Mouse (Mus musculus) cerebellum, postnatal 4 days (tissue): ENCODE results near the gene Cxcr2.
A peak's percentile ranks its signal among the peaks of the same experiment; 100 is the strongest.

Source experiments
- DNase-seq, 2 experiments: peaks; one replicate each; pipeline ENCODE4 v3.0.0; 2022; ENCODE audit warnings: low spot score in 2 of 2, mixed read lengths in 1 of 2

Gene Cxcr2

GRCm38 (mm10) chr1:74153461-74154184, at the start of gene Cxcr2:
Gene Cxcr2, plus strand, starts transcription at chr1:74153989.
- DNase-seq: no peak

GRCm38 (mm10) chr1:74105660-74106059, 48.1 kb upstream of the Cxcr2 start:
- DNase-seq: no peak

- DNase-seq: no peak
Observed at GRCm38 (mm10) chr1:74106214-74106613, 47.6 kb upstream of the Cxcr2 start.

DNA sequence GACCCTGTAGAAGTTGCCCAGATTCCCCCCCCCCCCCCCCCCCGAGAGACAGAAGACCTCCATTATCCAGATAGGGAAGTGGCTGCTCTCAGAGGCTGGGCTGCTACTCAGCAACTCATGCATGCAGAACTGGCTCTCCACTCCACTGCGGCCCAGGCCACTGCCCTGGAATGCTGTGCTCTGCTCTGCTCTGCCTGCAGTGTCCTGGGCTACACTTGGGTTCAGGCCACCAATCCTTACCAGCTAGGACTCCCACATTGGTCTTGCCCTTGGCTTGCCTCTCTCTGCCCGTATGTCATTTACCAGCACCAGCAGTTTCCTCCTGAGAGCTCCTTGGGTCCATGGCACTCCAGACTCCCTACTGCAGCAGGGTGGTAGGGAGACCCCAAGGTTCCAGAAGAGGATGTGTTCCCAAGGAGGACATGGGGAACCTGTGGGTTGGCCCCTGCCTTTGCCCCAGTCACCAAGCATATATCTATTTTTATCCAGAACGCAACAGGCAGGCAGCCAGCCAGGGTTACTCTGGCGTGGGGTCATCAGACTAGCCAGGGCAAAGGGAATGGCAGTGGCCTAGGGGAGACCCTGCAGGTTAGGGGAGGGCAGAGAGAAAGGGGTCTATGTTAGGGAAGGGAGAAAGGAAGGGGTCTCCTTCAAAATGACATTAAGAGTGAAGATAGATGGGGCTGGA, 45.7 kb upstream of the Cxcr2 start:
- DNase-seq: no peak

DNA sequence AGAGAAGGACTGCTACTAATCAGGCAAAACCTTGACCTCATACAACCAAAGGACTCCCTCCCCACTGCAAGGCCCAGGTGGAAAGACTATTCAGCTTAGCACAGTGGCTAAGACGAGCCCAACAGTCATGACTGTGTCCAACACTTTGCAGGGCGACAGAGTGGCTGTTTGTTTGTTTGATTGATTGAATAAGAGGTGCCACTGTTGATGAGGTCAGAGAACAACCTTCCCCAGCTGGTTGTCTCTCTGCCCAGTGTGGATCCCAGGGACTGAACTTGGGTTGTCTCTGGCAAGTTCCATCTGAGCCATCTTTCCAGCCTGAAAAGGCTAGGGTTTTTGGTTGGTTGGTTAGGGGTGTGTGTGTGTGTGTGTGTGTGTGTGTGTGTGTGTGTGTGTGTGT, 44.1 kb upstream of the Cxcr2 start:
- DNase-seq: no peak

GRCm38 (mm10) chr1:74110932-74111695, 42.7 kb upstream of the Cxcr2 start:
- DNase-seq: peak in 1 of 2 experiments; percentile 50

DNA sequence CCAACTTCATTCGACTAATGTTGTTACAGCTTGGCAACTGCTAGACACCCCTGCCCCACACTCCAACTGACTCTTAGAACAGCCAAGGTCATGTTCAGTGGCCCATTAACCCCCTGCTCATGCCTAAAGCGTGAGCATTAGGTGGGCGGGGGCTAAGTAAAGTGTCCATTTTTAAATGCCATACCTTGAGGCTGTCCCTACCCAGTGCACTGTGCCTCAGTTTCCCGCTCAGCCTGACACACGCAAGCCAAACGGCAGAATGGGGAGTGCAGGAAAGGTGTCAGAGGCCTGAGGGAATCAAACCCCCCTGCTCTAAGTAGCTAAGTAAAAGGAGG, 42.1 kb upstream of the Cxcr2 start:
- no peak for DNase-seq

- DNase-seq: no peak
Observed at GRCm38 (mm10) chr1:74113071-74113470, 40.7 kb upstream of the Cxcr2 start.

DNA sequence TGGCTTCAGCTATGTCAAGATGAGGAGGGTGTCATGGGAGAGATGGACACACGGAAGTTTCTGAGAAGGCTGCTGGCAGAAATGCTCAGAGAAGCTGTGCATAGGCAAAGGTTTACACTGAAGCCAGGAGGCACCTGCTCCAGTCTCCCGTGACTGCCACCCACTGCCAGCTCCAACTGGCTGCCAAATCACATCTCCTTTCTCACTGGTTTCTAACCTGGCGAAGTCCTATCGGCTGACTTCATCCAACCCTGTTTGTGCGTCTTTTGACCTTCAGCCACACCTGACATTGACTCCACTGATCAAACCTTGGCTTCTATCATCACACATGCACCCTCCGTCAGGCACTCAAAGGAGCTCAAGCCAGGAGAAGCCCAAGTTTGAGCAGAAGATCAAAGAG, 35.9 kb upstream of the Cxcr2 start:
- DNase-seq: no peak

GRCm38 (mm10) chr1:74119115-74119514, 34.7 kb upstream of the Cxcr2 start:
- DNase-seq: peak in 1 of 2 experiments; percentile 36

- DNase-seq: no peak
Observed at GRCm38 (mm10) chr1:74121138-74121537, 32.7 kb upstream of the Cxcr2 start.

- DNase-seq: peak in 1 of 2 experiments; percentile 46
Observed at GRCm38 (mm10) chr1:74121821-74122576, 31.8 kb upstream of the Cxcr2 start.

DNA sequence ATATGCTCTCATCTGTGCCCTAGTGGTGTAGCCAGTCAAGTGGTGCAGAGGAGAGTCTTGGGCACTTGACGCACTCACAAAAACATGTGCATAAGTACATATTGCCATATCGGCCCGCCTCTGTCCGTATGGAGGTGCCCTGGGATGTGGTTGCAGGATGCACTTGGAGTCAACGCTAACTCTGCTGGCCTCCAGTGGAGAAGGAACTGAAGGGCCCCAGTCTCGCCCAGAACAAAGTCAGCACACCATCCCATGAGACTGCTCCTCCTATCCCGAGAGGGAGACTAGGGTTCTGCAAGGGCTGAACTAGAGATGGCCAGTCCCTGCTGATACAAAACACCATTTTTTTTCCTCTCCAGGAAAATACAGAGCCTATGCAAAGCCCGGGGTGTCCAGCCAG, 30.6 kb upstream of the Cxcr2 start:
- no peak for DNase-seq

DNA sequence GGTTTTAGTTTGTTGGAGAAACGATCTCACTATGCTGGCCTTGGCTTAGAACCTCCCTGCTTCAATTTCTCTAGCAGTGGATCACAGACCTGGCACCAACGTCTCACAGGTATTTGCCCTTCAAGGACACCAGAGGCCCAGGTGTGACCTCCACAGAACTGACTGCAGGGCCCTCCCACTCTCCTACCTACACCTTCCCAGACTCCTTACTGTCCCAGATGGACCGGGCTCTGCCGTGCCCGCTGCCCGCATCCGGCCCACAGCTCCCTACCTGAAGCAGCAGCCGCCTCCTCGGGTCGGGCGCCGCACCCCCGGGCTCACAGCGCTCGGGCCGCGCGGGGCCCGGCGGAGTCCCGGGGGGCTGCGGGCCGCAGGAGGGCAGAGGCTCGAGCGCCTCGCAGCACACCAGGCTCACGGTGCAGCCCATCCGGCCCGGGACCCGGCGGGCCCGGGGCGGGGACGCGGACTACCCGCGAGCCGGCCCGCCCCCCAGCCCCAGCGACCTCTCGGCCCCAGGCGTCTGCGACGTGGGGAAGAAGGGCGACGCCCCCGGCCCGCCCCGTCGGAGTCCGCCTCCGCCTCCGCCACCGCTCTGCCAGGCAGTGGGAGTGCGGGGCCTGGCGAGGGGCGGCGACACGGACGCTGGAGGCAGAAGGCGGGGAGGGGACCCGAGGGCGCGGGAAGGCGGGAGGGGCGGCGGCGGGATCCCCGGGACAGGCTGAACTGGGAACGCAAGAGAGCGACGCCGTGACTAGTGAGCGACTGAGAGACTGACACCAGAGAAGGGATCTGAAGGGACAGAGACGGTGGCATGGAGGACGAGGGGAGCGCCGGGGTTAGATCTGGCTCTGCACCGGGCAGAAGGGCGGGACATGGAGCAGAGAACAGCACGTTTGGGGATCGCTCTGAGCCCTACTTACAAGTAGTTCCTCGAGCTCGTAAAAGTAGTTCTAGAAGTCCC, 29.5 kb upstream of the Cxcr2 start, which contains the start of gene Tns1:
TSS of gene Tns1 (minus strand) at position 429 of the 961 bp plus-strand sequence.
- DNase-seq: no peak

GRCm38 (mm10) chr1:74124991-74125552, 28.7 kb upstream of the Cxcr2 start, which contains the start of gene Rufy4:
Gene Rufy4, plus strand, starts transcription at chr1:74125541.
- DNase-seq: peak; percentile 33 to 76

GRCm38 (mm10) chr1:74130883-74131659, 22.7 kb upstream of the Cxcr2 start:
- no peak for DNase-seq

DNA sequence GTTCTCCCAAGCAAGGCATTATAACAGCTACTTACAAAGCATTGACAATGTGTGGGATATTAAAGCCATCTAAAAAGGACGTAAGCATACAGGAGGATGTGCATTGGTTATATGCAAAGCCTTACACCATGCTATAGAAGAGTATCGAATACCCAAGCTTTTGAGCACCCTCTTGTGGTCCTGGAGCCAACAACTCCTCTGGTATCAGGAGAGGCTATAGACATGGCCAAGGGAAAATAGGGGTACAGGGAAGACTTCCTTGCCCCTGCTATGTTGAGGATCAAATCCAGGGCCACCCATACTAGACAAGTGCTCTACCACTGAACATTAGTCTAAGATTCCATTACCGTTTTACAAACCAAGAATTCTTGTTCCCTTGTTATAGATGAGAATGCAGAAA, 21.8 kb upstream of the Cxcr2 start:
- no peak for DNase-seq

DNA sequence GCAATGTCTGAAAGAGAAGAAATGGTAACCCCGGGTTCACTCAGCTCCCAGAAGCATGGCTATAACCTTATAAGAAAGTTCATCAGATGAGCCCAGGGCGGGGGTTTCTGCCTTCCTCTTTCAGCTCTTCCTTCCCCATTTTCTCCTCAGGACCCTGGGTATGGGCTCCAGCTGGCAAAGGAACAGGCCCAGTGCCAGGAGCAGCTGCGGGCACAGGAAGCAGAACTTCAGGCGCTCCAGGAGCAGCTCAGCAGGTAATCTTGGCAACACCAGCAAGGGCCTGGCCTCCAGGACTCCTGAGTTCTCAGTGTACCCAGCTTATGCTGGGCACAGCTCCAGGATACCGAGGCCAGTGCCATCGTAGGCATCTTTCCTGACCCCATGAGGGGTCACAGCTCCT, 19.8 kb upstream of the Cxcr2 start:
- DNase-seq: no peak

- no peak for DNase-seq
Observed at GRCm38 (mm10) chr1:74135326-74135950, 18.4 kb upstream of the Cxcr2 start.
